Comparison of ENCODE assay signal across 10 mouse cellular contexts in the genomic region with DNA sequence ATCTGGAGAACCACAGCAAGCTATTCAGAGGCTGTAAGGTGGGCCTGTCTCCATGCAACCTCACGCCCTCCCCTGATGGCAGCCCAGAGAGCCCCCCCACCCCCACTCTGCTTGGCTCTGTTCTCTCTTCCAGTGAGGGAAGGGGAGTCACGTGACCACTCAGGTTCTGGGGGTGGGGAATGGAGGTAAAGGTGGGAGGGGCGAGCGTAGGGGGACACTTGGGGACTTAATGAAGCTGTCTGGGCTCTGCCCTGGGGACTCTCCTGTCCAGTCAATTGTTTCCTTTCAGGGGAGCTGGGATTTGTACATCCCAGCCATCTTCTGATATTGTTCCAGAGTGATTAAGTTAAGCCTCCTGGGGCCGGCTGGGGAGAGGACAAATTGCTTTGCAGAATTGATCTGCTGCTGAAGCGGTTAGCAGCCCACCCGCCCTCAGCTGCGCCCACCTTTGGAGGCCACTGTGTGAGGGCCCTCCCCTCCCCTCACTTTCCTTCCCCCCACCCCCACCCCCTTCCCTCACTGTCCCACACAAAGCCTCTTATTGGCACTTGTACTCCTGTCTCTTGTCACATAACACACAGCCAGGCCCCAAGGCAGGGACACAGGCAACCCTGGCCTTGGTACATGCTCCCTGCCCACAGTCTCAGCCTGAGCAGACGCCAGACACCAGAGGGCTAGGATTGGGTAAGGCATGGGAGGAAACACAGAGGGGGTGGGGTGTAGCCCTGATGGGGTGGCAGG. TPM values are rescaled to one million over a fixed set of nuclear protein-coding genes. Genes with fewer than 3 reads are reported as not detected.
DNase-seq lines count a peak whose midpoint lies in the region; ATAC-seq and TF ChIP-seq lines count a peak whose summit lies in the region.
"Had no signal": no experiment of that assay in that cellular context is flagged by ENCODE, and none has a peak within 500 bp of the region (broad histone marks: within the 10 kb centered on the region; RNA-seq: fewer than 3 reads in every experiment).

No protein-coding gene starts in this region.

- ATAC-seq in kidney, embryonic 14.5 days (ENCODE audit: low FRiP score, low TSS enrichment): peak; percentile 59; the same call in 1 of the 2 replicates
- peak; percentile 63 for ATAC-seq in embryonic facial prominence, embryonic 12.5 days (ENCODE audit: insufficient number of reproducible peaks, insufficient read depth, low FRiP score, low TSS enrichment)
- ATAC-seq in hindbrain, postnatal 0 days: peak; percentile 50; the same call in 1 of the 2 replicates
- ATAC-seq in neural tube, embryonic 13.5 days (ENCODE audit: low read depth): peak; percentile 75
- ATAC-seq in liver, embryonic 11.5 days (replicated peaks; ENCODE audit: low FRiP score): no peak; the same call in 1 of the 2 replicates

- H3K27me3 ChIP-seq in kidney, embryonic 14.5 days (ENCODE audit: control insufficient read depth, insufficient read depth, low read length): no peaks in the 10 kb centered on the region; the same call in 1 of the 2 replicates
- peaks cover 28% of the 10 kb centered on the region for H3K27me3 ChIP-seq in embryonic facial prominence, embryonic 12.5 days
- H3K27me3 ChIP-seq in hindbrain, postnatal 0 days (ENCODE audit: insufficient read depth, low read length): no peaks in the 10 kb centered on the region
- peaks cover 14% of the 10 kb centered on the region for H3K27me3 ChIP-seq in neural tube, embryonic 13.5 days
- peaks cover 24% of the 10 kb centered on the region for H3K27me3 ChIP-seq in liver, embryonic 11.5 days (replicated peaks; ENCODE audit: control insufficient read depth, insufficient read depth, low read length)

- no peak for DNase-seq in kidney, adult 18-20 months
- DNase-seq in hindbrain, postnatal 0 days (ENCODE audit: low spot score): no peak
- DNase-seq in right cerebral cortex, postnatal 4 days: no peak
- no peak for DNase-seq in left cerebral cortex, adult 8-10 months (ENCODE audit: low spot score in 2 of 2)
- DNase-seq in liver, embryonic 11.5 days (ENCODE audit: low spot score): no peak
- DNase-seq: layer of hippocampus, postnatal 36 days had no signal

- H3K4me1 ChIP-seq in kidney, embryonic 14.5 days (ENCODE audit: control insufficient read depth, insufficient read depth, low read length): peaks cover 11% of the 10 kb centered on the region
- peaks cover 22% of the 10 kb centered on the region for H3K4me1 ChIP-seq in embryonic facial prominence, embryonic 12.5 days
- H3K4me1 ChIP-seq in hindbrain, postnatal 0 days (ENCODE audit: insufficient read depth, low read length): peaks cover 20% of the 10 kb centered on the region
- H3K4me1 ChIP-seq in neural tube, embryonic 13.5 days (replicated peaks): peaks cover 58% of the 10 kb centered on the region
- peaks cover 5% of the 10 kb centered on the region; the same call in 1 of the 2 replicates for H3K4me1 ChIP-seq in liver, embryonic 11.5 days (replicated peaks; ENCODE audit: control insufficient read depth, insufficient read depth, low read length)

- no peak overlapping the region for H3K4me3 ChIP-seq in kidney, embryonic 14.5 days (ENCODE audit: low read length)
- no peak overlapping the region for H3K4me3 ChIP-seq in embryonic facial prominence, embryonic 12.5 days
- no peak overlapping the region for H3K4me3 ChIP-seq in hindbrain, postnatal 0 days (ENCODE audit: low read length)
- H3K4me3 ChIP-seq in neural tube, embryonic 13.5 days: no peak overlapping the region
- H3K4me3 ChIP-seq in liver, embryonic 11.5 days (ENCODE audit: low read depth, low read length): no peak overlapping the region

- H3K9me3 ChIP-seq in kidney, embryonic 14.5 days (ENCODE audit: control insufficient read depth, low read length): no peaks in the 10 kb centered on the region
- H3K9me3 ChIP-seq in embryonic facial prominence, embryonic 12.5 days: no peaks in the 10 kb centered on the region
- H3K9me3 ChIP-seq in hindbrain, postnatal 0 days (ENCODE audit: low read length): no peaks in the 10 kb centered on the region
- no peaks in the 10 kb centered on the region for H3K9me3 ChIP-seq in neural tube, embryonic 13.5 days
- no peaks in the 10 kb centered on the region for H3K9me3 ChIP-seq in liver, embryonic 11.5 days (ENCODE audit: control insufficient read depth, low read length)
- H3K9me3 ChIP-seq: megakaryocyte, embryonic 14.5 days had no signal

- H3K36me3 ChIP-seq in kidney, embryonic 14.5 days (ENCODE audit: control insufficient read depth, insufficient read depth, low read length): no peaks in the 10 kb centered on the region
- no peaks in the 10 kb centered on the region for H3K36me3 ChIP-seq in embryonic facial prominence, embryonic 12.5 days
- no peaks in the 10 kb centered on the region for H3K36me3 ChIP-seq in hindbrain, postnatal 0 days (ENCODE audit: insufficient read depth, low read length)
- no peaks in the 10 kb centered on the region for H3K36me3 ChIP-seq in neural tube, embryonic 13.5 days
- no peaks in the 10 kb centered on the region for H3K36me3 ChIP-seq in liver, embryonic 11.5 days (ENCODE audit: control insufficient read depth, insufficient read depth, low read length)

- 8% methylated on average over 9 of the region's 9 CpGs for WGBS in kidney, embryonic 14.5 days
- 5% methylated on average over 9 of the region's 9 CpGs for WGBS in embryonic facial prominence, embryonic 12.5 days
- 10% methylated on average over 9 of the region's 9 CpGs for WGBS in hindbrain, postnatal 0 days
- WGBS in neural tube, embryonic 13.5 days: 7% methylated on average over 9 of the region's 9 CpGs
- 24% methylated on average over 9 of the region's 9 CpGs for WGBS in liver, embryonic 11.5 days

- H3K4me2 ChIP-seq in kidney, embryonic 14.5 days (replicated peaks; ENCODE audit: low read depth, low read length): 0 out of 2 replicates have a peak overlapping the region, but pooled peaks have one; percentile 8
- peak overlapping the region; percentile 38 for H3K4me2 ChIP-seq in embryonic facial prominence, embryonic 12.5 days (replicated peaks)
- H3K4me2 ChIP-seq in hindbrain, postnatal 0 days (ENCODE audit: low read depth, low read length): no peak overlapping the region
- H3K4me2 ChIP-seq in neural tube, embryonic 13.5 days: peak overlapping the region; percentile 30
- no peak overlapping the region for H3K4me2 ChIP-seq in liver, embryonic 11.5 days

- TF ChIP-seq CTCF in hindbrain, postnatal 0 days (IDR thresholded peaks at IDR 0.05; ENCODE audit: low read depth): no peak

- no peak overlapping the region for H3K27ac ChIP-seq in kidney, embryonic 14.5 days (ENCODE audit: low read depth, low read length)
- H3K27ac ChIP-seq in embryonic facial prominence, embryonic 12.5 days: peak overlapping the region; percentile 70
- H3K27ac ChIP-seq in hindbrain, postnatal 0 days: peak overlapping the region; percentile 51; the same call in 1 of the 2 replicates
- H3K27ac ChIP-seq in neural tube, embryonic 13.5 days (replicated peaks): peak overlapping the region; percentile 94
- H3K27ac ChIP-seq in liver, embryonic 11.5 days (ENCODE audit: low read depth, low read length): no peak overlapping the region

- H3K9ac ChIP-seq in kidney, embryonic 14.5 days (ENCODE audit: low read depth, low read length): no peak overlapping the region; the same call in 1 of the 2 replicates
- peak overlapping the region; percentile 39; the same call in 1 of the 2 replicates for H3K9ac ChIP-seq in embryonic facial prominence, embryonic 12.5 days
- no peak overlapping the region for H3K9ac ChIP-seq in hindbrain, postnatal 0 days (replicated peaks; ENCODE audit: low read length)
- H3K9ac ChIP-seq in neural tube, embryonic 13.5 days: peak overlapping the region; percentile 60
- no peak overlapping the region for H3K9ac ChIP-seq in liver, embryonic 11.5 days (ENCODE audit: low read depth, low read length)

RNA-seq across cellular contexts. Expression of a gene that starts 11.5 kb away (rescaled TPM):
- 0.40 and 0.53 TPM in 2 replicates for polyA plus RNA-seq in kidney, embryonic 14.5 days (2014; fragmentation: Nextera tagmentation; extraction: Ambion mirVana)
- 2.0 and 2.4 TPM in 2 replicates for polyA plus RNA-seq in embryonic facial prominence, embryonic 12.5 days (2016; fragmentation: Nextera tagmentation; extraction: Ambion mirVana)
- 27.0 and 29.0 TPM in 2 replicates for total RNA-seq in hindbrain, postnatal 0 days (2014; rRNA removed)
- 9.4 and 10.1 TPM in 2 replicates for polyA plus RNA-seq in hindbrain, postnatal 0 days (2015; fragmentation: Nextera tagmentation; extraction: Ambion mirVana)
- 15.3 and 18.8 TPM in 2 replicates for polyA plus RNA-seq in neural tube, embryonic 13.5 days (2015; fragmentation: Nextera tagmentation; extraction: Ambion mirVana)
- 100 to 1,000 TPM; 185 to 209 (median 199) TPM for total RNA-seq in left cerebral cortex, adult 8-10 months (2022)
- polyA plus RNA-seq in liver, embryonic 11.5 days (2014; fragmentation: Nextera tagmentation; extraction: Ambion mirVana): 0.23 and 0.34 TPM in 2 replicates

RNA-seq across cellular contexts. Expression of a gene that starts 43.7 kb away (rescaled TPM):
- polyA plus RNA-seq in kidney, embryonic 14.5 days (2014; fragmentation: Nextera tagmentation; extraction: Ambion mirVana): 11.8 and 15.7 TPM in 2 replicates
- 17.7 and 20.4 TPM in 2 replicates for polyA plus RNA-seq in embryonic facial prominence, embryonic 12.5 days (2016; fragmentation: Nextera tagmentation; extraction: Ambion mirVana)
- 60.8 and 69.0 TPM in 2 replicates for total RNA-seq in hindbrain, postnatal 0 days (2014; rRNA removed)
- polyA plus RNA-seq in hindbrain, postnatal 0 days (2015; fragmentation: Nextera tagmentation; extraction: Ambion mirVana): 8.6 and 8.7 TPM in 2 replicates
- 9.6 and 11.1 TPM in 2 replicates for polyA plus RNA-seq in neural tube, embryonic 13.5 days (2015; fragmentation: Nextera tagmentation; extraction: Ambion mirVana)
- 10 to 100 TPM; 57.5 to 65.0 (median 61.0) TPM for total RNA-seq in left cerebral cortex, adult 8-10 months (2022)
- polyA plus RNA-seq in liver, embryonic 11.5 days (2014; fragmentation: Nextera tagmentation; extraction: Ambion mirVana): 11.8 and 13.2 TPM in 2 replicates

Comparison
In these comparisons a context has a peak if more than half of its experiments do, and no peak if none do; other contexts are left out.
1. H3K27ac ChIP-seq: peak in embryonic facial prominence, embryonic 12.5 days (single experiment), hindbrain, postnatal 0 days (single experiment) and neural tube, embryonic 13.5 days (single experiment); none in kidney, embryonic 14.5 days (single experiment) and liver, embryonic 11.5 days (single experiment).
2. H3K4me2 ChIP-seq: peak in kidney, embryonic 14.5 days (single experiment), embryonic facial prominence, embryonic 12.5 days (single experiment) and neural tube, embryonic 13.5 days (single experiment); none in hindbrain, postnatal 0 days (single experiment) and liver, embryonic 11.5 days (single experiment).
3. H3K9ac ChIP-seq: peak in embryonic facial prominence, embryonic 12.5 days (single experiment) and neural tube, embryonic 13.5 days (single experiment); none in kidney, embryonic 14.5 days (single experiment), hindbrain, postnatal 0 days (single experiment) and liver, embryonic 11.5 days (single experiment).